Mouse (Mus musculus) stomach, postnatal 0 days (tissue): Measurements from ENCODE around the gene Tfrc.

Experiments used
- CTCF ChIP-seq: IDR thresholded peaks from 2 replicates; pipeline ENCODE4 v1.5.1; 2016; ENCODE audit warnings: antibody characterized with exemption, low read depth, mild to moderate bottlenecking, moderate library complexity
- EP300 ChIP-seq: optimal IDR thresholded peaks from 2 replicates; pipeline ENCODE3; 2016; ENCODE audit warnings: antibody characterized with exemption

GRCm38 (mm10) chr16:32635314-32635713 is 26.6 kb downstream of the Tfrc start:
- TF ChIP-seq CTCF: peak; percentile 64
- TF ChIP-seq EP300: no peak
